Mouse (Mus musculus): ENCODE results near the gene Rab31.
A peak's percentile ranks its signal among the peaks of the same experiment; 100 is the strongest.

Rab31 gene

GRCm38 (mm10) chr17:65783182-65784161 lies 10.9 kb upstream of the Rab31 start:
- DNase-seq (ENCODE audit: low spot score): peak; percentile 37

DNA sequence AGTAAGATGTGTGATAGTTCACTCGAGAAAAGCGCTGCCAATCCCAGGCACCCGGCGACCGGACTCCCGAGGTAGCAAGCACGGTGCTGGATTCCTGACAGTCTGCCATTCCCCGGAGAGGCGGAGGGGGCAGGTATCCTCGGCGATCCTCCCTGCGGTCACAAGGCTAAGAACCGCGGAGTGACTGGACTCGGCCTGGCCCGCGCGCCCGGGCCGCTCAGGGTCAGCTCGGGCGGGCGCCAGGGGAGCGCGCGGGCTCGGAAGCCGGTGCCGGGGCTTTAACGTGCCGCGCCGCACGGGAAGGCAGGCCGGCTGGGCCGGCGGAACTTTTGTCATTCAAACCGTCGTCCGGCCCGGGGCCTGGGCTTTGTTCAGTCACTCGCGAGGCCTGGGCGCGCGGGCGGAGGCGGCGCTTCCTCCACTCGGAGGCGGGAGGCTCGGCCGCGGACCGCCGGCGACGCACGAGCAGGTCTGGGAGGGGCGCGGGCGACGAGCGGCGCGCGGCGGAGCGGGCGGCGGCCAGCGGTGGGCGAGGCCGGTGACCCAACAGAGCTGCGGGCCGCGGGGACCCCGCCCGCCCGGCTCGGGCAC lies 10.1 kb upstream of the Rab31 start, which contains the start of gene Ppp4r1:
Gene Ppp4r1, plus strand, starts transcription at position 23 of the 591 bp plus-strand sequence.
- peak; percentile 52 for DNase-seq (ENCODE audit: low spot score)

GRCm38 (mm10) chr17:65780970-65781369 lies 8.4 kb upstream of the Rab31 start:
- no peak for DNase-seq (ENCODE audit: low spot score)

GRCm38 (mm10) chr17:65777461-65777860 lies 4.9 kb upstream of the Rab31 start:
- no peak for DNase-seq (ENCODE audit: low spot score)

GRCm38 (mm10) chr17:65776228-65776627 lies 3.7 kb upstream of the Rab31 start:
- no peak for DNase-seq (ENCODE audit: low spot score)

GRCm38 (mm10) chr17:65774439-65774838 lies 1.9 kb upstream of the Rab31 start:
- DNase-seq (ENCODE audit: low spot score): no peak

DNA sequence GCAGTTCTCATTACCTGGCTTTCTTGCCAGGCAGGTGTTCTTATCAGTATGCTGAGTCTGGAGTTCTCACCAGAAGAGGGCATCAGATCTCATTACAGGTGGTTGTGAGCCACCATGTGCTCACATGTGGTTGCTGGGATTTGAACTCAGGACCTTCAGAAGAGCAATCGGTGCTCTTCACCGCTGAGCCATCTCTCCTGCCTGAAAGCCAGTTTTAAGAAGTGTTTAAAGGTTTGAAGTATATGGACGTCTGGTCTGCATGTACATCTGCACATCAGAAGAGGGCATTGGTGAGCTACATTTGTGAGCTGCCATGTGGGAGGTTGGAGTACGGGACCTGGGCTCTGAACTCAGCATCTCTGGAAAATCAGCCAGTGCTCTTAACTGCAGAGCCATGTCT lies 1.1 kb upstream of the Rab31 start:
- no peak for DNase-seq (ENCODE audit: low spot score)

GRCm38 (mm10) chr17:65770982-65771915 lies 1.3 kb downstream of the Rab31 start:
- no peak for DNase-seq (ENCODE audit: low spot score)

GRCm38 (mm10) chr17:65768486-65768885 lies 4.1 kb downstream of the Rab31 start:
- no peak for DNase-seq (ENCODE audit: low spot score)

- DNase-seq (ENCODE audit: low spot score): no peak
These were observed 9.3 kb downstream of the Rab31 start for GRCm38 (mm10) chr17:65763221-65763620.

GRCm38 (mm10) chr17:65757150-65757549 lies 15.4 kb downstream of the Rab31 start:
- no peak for DNase-seq (ENCODE audit: low spot score)

- DNase-seq (ENCODE audit: low spot score): no peak
These were observed 16.7 kb downstream of the Rab31 start for GRCm38 (mm10) chr17:65755857-65756256.

GRCm38 (mm10) chr17:65753130-65753529 lies 19.4 kb downstream of the Rab31 start:
- DNase-seq (ENCODE audit: low spot score): no peak

GRCm38 (mm10) chr17:65750301-65750700 lies 22.3 kb downstream of the Rab31 start:
- peak; percentile 30 for DNase-seq (ENCODE audit: low spot score)

DNA sequence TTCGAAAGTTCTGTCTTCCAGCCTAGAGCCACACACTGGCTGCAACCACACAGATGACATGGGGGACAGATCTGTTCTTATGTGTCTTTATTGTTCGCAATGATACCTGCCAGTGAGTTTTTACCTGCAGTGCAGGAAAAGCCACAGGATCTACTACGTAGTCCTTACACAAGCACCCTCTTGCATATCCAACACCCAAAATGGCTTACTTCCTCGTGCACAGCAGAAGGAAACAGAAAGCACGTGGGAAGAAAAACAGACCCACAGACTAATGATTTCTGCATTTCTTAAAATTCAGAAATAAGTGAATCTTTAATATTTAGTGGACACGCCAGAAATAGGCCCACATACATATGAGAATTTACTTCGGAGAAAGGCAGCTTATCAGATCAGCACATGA lies 22.7 kb downstream of the Rab31 start:
- DNase-seq (ENCODE audit: low spot score): no peak

DNA sequence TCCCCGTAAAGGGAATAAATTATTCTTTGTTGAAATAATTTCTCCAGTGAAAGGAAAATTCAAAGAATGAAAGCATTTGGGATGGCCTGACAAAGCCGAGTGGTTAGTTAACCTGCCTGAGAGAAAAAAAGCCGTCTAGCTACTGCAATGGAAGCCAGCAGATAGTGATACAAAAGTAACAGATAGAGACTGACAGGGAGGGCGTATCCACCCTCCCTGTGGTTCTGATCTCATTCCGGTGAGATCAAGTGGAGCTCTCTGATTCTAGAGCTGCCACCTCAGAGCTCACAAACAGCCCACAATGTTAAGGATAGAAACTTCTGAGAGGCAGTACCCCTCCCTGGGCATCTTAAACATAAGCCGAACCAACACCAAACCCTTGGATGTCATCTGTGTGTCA lies 23.6 kb downstream of the Rab31 start:
- DNase-seq (ENCODE audit: low spot score): no peak

DNA sequence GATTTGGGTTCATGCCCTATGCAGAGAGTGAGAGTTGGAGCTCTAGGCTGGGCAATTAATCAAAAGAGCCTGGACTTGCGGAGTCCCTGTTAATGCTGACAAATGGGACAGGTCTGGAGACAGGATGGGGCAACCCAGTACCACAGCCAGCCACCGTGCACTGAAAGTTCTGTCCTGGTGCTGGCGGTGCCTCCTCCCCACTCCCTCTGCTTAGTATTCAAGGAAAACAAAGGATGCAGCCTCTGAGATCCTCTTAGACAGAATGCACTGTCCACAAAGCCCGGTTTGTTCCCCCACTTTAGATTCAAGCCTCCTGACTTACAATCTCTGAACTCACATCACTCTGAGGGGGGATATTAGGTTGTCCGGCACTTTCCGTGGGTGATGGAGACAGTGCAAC lies 26.2 kb downstream of the Rab31 start:
- no peak for DNase-seq (ENCODE audit: low spot score)

DNA sequence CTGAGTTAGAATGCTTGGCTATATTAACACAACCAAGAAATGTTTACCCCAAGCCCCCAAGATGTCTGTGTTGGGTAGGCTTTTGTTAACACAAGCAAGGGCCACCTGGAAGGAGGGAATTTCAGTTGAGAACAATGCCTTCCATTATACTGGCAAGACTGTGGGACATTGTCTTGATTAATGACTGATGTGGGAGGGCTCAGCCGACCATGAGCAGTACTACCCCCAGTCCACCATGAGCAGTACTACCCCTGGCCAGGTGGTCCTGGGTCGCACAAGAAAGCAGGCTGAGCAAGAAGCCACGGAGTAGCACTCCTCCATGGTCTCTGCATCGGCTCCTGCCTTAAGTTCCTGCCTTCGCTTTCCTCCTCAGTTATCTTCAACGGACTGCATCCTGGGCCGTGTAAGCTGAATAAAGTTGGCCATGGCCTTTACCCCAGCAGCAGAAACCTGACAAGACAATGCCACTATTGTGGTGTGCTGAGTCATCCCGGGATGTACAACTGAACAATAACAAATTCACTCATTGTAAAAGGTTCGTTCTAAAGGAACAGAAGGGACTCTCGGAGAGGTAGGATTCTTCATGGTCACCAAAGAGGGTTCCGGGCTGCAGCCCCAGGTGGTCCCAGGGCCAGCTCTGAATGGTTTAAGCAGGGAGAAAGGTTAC lies 28.8 kb downstream of the Rab31 start:
- DNase-seq (ENCODE audit: low spot score): no peak

- DNase-seq (ENCODE audit: low spot score): no peak
These were observed 29.6 kb downstream of the Rab31 start for GRCm38 (mm10) chr17:65742969-65743368.

- no peak for DNase-seq (ENCODE audit: low spot score)
These were observed 30.2 kb downstream of the Rab31 start for GRCm38 (mm10) chr17:65742245-65742905.

- DNase-seq (ENCODE audit: low spot score): no peak
These were observed 31.0 kb downstream of the Rab31 start for GRCm38 (mm10) chr17:65741565-65741964.

All from c-Kit-positive CD71-positive TER-119-positive erythroid progenitor cells, embryonic 14.5 days (primary cell).